ENCODE assay signal across 7 mouse cellular contexts in the genomic region with DNA sequence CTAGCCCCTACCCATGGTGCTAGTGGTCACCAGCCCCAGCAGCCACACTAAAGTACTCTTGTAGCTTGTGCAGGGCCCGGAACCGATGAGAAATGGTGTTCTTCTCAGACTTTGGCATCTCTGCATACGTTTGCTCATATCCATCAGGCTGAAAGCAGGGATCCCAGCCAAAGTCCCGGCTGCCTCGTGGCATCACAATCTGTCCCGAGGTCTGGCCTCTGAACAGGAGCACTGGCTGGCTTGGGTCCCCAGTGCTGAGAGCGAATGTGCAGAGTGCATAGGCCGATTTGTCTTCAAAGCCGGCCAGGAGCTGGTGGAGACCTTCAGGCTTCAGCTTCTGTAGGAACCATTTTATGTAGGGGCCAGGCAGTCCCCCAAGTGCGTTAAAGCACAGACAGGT. TPM values are rescaled to one million over a fixed set of nuclear protein-coding genes. Genes with fewer than 3 reads are reported as not detected.
A peak's percentile ranks its signal among the peaks of the same experiment; 100 is the strongest.
DNase-seq lines count a peak whose midpoint lies in the region; ATAC-seq and TF ChIP-seq lines count a peak whose summit lies in the region.
"Not testable (repeated sequence)": the region's sequence is repeated elsewhere in the genome, so short reads cannot be mapped to it uniquely, and the experiment has no call there.

No protein-coding gene starts in this region.

- not testable (repeated sequence) for TF ChIP-seq CTCF in gastrocnemius, adult 2 months (IDR thresholded peaks at IDR 0.05); hindbrain, postnatal 0 days (IDR thresholded peaks at IDR 0.05; ENCODE audit: low read depth)

- WGBS in hindbrain, postnatal 0 days, result 72% methylated on average over 10 of the region's 10 CpGs

- not testable (repeated sequence) for H3K9me3 ChIP-seq in hindbrain, postnatal 0 days (ENCODE audit: low read length)

- peak; percentile 59; the same call in 1 of the 2 replicates for ATAC-seq in hindbrain, postnatal 0 days

- not testable (repeated sequence) for H3K4me3 ChIP-seq in gastrocnemius, adult 2 months; hindbrain, postnatal 0 days (ENCODE audit: low read length)

- not testable (repeated sequence) for H3K36me3 ChIP-seq in hindbrain, postnatal 0 days (ENCODE audit: insufficient read depth, low read length)

- H3K4me1 ChIP-seq in hindbrain, postnatal 0 days (ENCODE audit: insufficient read depth, low read length), result not testable (repeated sequence)

- peak; percentile 92 for DNase-seq in brain, adult 2 months (ENCODE audit: low read depth, low spot score)
- peak; percentile 79 to 88 for DNase-seq in cerebellum, adult 18-20 months
- peak; percentile 91 for DNase-seq in cerebellum, adult 9-11 months
- peak; percentile 79 for DNase-seq in cerebellum, postnatal 36 days
- DNase-seq in gastrocnemius, adult 2 months, result peak; percentile 38
- DNase-seq in hindbrain, postnatal 0 days (ENCODE audit: low spot score), result not testable (repeated sequence)
- peak; percentile 50 for DNase-seq in left cerebral cortex, postnatal 4 days

- H3K4me2 ChIP-seq in hindbrain, postnatal 0 days (ENCODE audit: low read depth, low read length), result not testable (repeated sequence)

- H3K27ac ChIP-seq in gastrocnemius, adult 2 months, result peak overlapping the region; percentile 35
- not testable (repeated sequence) for H3K27ac ChIP-seq in hindbrain, postnatal 0 days

- not testable (repeated sequence) for H3K27me3 ChIP-seq in hindbrain, postnatal 0 days (ENCODE audit: insufficient read depth, low read length)

- intact Hi-C loops in gastrocnemius, adult 2 months (cut with DNase I); left cerebral cortex, postnatal 4 days (cut with DNase I): not testable (repeated sequence)

- H3K9ac ChIP-seq in hindbrain, postnatal 0 days (replicated peaks; ENCODE audit: low read length), result not testable (repeated sequence)

RNA-seq across cellular contexts. Expression of a gene that starts 22.0 kb away (rescaled TPM):
- 10 to 100 TPM; 23.5 to 24.9 TPM for total RNA-seq in gastrocnemius, adult 2 months (2021)
- 22.0 and 22.9 TPM in 2 replicates for total RNA-seq in hindbrain, postnatal 0 days (2014; rRNA removed)
- 19.1 and 20.1 TPM in 2 replicates for polyA plus RNA-seq in hindbrain, postnatal 0 days (2015; fragmentation: Nextera tagmentation; extraction: Ambion mirVana)
- 10 to 100 TPM; 34.2 to 35.1 TPM for total RNA-seq in left cerebral cortex, postnatal 4 days (2021)

RNA-seq across cellular contexts. Expression of a gene that starts 53.5 kb away (rescaled TPM):
- 10 to 100 TPM; 19.2 to 21.3 TPM for total RNA-seq in gastrocnemius, adult 2 months (2021)
- total RNA-seq in hindbrain, postnatal 0 days (2014; rRNA removed), result 57.6 and 68.5 TPM in 2 replicates
- 75.1 and 77.7 TPM in 2 replicates for polyA plus RNA-seq in hindbrain, postnatal 0 days (2015; fragmentation: Nextera tagmentation; extraction: Ambion mirVana)
- 10 to 100 TPM; 49.0 to 53.1 TPM for total RNA-seq in left cerebral cortex, postnatal 4 days (2021)
